Mouse (Mus musculus) Patski (cell line): ENCODE measurements around the gene Zdhhc18. TPM values are rescaled to one million over a fixed set of nuclear protein-coding genes. Genes with fewer than 3 reads are reported as not detected.

Experiments used
- ATAC-seq: fragments of 100-300 bp; one replicate; pipeline ENCODE4 v1.8.0; 2021
- CTCF ChIA-PET: fragments of 350-600 bp; sonication (Branson Sonifier 250); formaldehyde crosslinking; loops from one replicate; lab custom pipeline; 2022; ENCODE audit warnings: inconsistent platforms; lab: Charles Lee
- POLR2A ChIA-PET: fragments of 350-600 bp; sonication (Branson Sonifier 250); formaldehyde crosslinking; loops from one replicate; lab custom pipeline; 2022; ENCODE audit warnings: antibody characterized with exemption, inconsistent platforms; lab: Charles Lee
- DNase-seq: peaks from one replicate; pipeline ENCODE4 v3.0.0-alpha.2; 2011; ENCODE audit warnings: low read depth, low spot score
- H3K27me3 ChIP-seq: fragments of 371-371 bp; one replicate; pipeline ENCODE4 v1.5.1; 2021
- CTCF ChIP-seq: fragments of 100-300 bp; IDR thresholded peaks from one replicate; pipeline ENCODE4 v1.5.1; 2021
- in situ Hi-C: fragments of 300-500 bp; cut with MboI; formaldehyde crosslinking; loops from 3 replicates; pipeline ENCODE4 v1.11.1; 2018; ENCODE audit warnings: low pct_unique_long_range_greater_than_20kb, mixed read lengths
- polyA plus RNA-seq: library from polyadenylated mRNA; unstranded; gene quantifications from one replicate; pipeline ENCODE4 v1.2.3, GENCODE M21; 2021

Zdhhc18 gene
- 48.3 TPM for polyA plus RNA-seq

GRCm38 (mm10) chr4:133649989-133650699 is at the start of gene Zdhhc18:
TSS of gene Zdhhc18 (minus strand) at chr4:133650154.
- ATAC-seq: peak; percentile 54
- DNase-seq: no peak
- H3K27me3 ChIP-seq: no peaks in the 10 kb centered on the region
- CTCF ChIA-PET: interaction anchor here (0.9 to 3.3 kb wide), 14 partner anchors 9 to 119 kb away, joined by 3 to 30 read pairs (median 6); no protein-coding TSS in a partner anchor
- peak; percentile 59 for TF ChIP-seq CTCF
- in situ Hi-C loops: no loop called here
- POLR2A ChIA-PET: interaction anchor here (0.6 to 1.0 kb wide), 2 partner anchors 58 to 67 kb away, joined by 3 to 4 read pairs; no protein-coding TSS in a partner anchor

- ChIA-PET CTCF (interaction anchor here (1.1 kb wide), 1 partner anchor 30 kb away, joined by 4 read pairs; no protein-coding TSS in a partner anchor), POLR2A (interaction anchor here (0.5 kb wide), 1 partner anchor 236 kb away, joined by 3 read pairs; no protein-coding TSS in a partner anchor)
- ATAC-seq (no peak), DNase-seq (no peak)
- in situ Hi-C loops: no loop called here
- TF ChIP-seq CTCF: no peak
- H3K27me3 ChIP-seq: no peaks in the 10 kb centered on the region
These were observed 45.4 kb upstream of the Zdhhc18 start for GRCm38 (mm10) chr4:133695363-133695762.

- CTCF ChIA-PET: interaction anchor here (2.4 kb wide), 1 partner anchor 25 kb away, joined by 5 read pairs; no protein-coding TSS in a partner anchor
- in situ Hi-C loops: no loop called here
- POLR2A ChIA-PET: interaction anchor here (0.7 kb wide), 1 partner anchor 14 kb away, joined by 3 read pairs; no protein-coding TSS in a partner anchor
- DNase-seq (no peak), ATAC-seq (no peak)
- no peak for TF ChIP-seq CTCF
- no peaks in the 10 kb centered on the region for H3K27me3 ChIP-seq
These were observed 40.3 kb upstream of the Zdhhc18 start for GRCm38 (mm10) chr4:133690252-133690651.

- DNase-seq (no peak), ATAC-seq (peak; percentile 78)
- POLR2A ChIA-PET: interaction anchor here (0.8 kb wide), 1 partner anchor 66 kb away, joined by 3 read pairs; no protein-coding TSS in a partner anchor
- in situ Hi-C loops: no loop called here
- TF ChIP-seq CTCF: no peak
- no peaks in the 10 kb centered on the region for H3K27me3 ChIP-seq
- CTCF ChIA-PET: interaction anchor here (1.0 to 1.5 kb wide), 2 partner anchors 9 to 13 kb away, joined by 3 to 5 read pairs; no protein-coding TSS in a partner anchor
These were observed 38.6 kb upstream of the Zdhhc18 start for GRCm38 (mm10) chr4:133688417-133689067.

GRCm38 (mm10) chr4:133687126-133687525 is 37.2 kb upstream of the Zdhhc18 start:
- ATAC-seq (no peak), DNase-seq (no peak)
- in situ Hi-C loops: no loop called here
- no peak for TF ChIP-seq CTCF
- H3K27me3 ChIP-seq: no peaks in the 10 kb centered on the region
- ChIA-PET CTCF (interaction anchor here (1.4 kb wide), 1 partner anchor 15 kb away, joined by 4 read pairs; no protein-coding TSS in a partner anchor), POLR2A (interaction anchor here (1.3 kb wide), 1 partner anchor 14 kb away, joined by 12 read pairs; the partner anchor contains the start of gene Pigv)

GRCm38 (mm10) chr4:133686512-133686911 is 36.6 kb upstream of the Zdhhc18 start:
- DNase-seq (no peak), ATAC-seq (no peak)
- H3K27me3 ChIP-seq: no peaks in the 10 kb centered on the region
- ChIA-PET CTCF (no interaction called here), POLR2A (interaction anchor here (1.3 kb wide), 1 partner anchor 14 kb away, joined by 12 read pairs; the partner anchor contains the start of gene Pigv)
- no peak for TF ChIP-seq CTCF
- in situ Hi-C loops: no loop called here

GRCm38 (mm10) chr4:133680206-133680786 is 30.3 kb upstream of the Zdhhc18 start:
- DNase-seq (no peak), ATAC-seq (no peak)
- CTCF ChIA-PET: interaction anchor here (1.1 to 1.2 kb wide), 2 partner anchors 8 to 17 kb away, joined by 3 to 5 read pairs; no protein-coding TSS in a partner anchor
- TF ChIP-seq CTCF: no peak
- POLR2A ChIA-PET: no interaction called here
- no peaks in the 10 kb centered on the region for H3K27me3 ChIP-seq
- in situ Hi-C loops: no loop called here

GRCm38 (mm10) chr4:133679629-133680028 is 29.7 kb upstream of the Zdhhc18 start:
- POLR2A ChIA-PET: interaction anchor here (0.7 kb wide), 1 partner anchor 20 kb away, joined by 3 read pairs; no protein-coding TSS in a partner anchor
- TF ChIP-seq CTCF: no peak
- in situ Hi-C loops: no loop called here
- DNase-seq (no peak), ATAC-seq (no peak)
- H3K27me3 ChIP-seq: no peaks in the 10 kb centered on the region
- CTCF ChIA-PET: interaction anchor here (1.1 to 1.2 kb wide), 2 partner anchors 8 to 18 kb away, joined by 3 to 5 read pairs; no protein-coding TSS in a partner anchor

- ChIA-PET CTCF (interaction anchor here (0.6 to 1.1 kb wide), 2 partner anchors 39 to 89 kb away, joined by 3 read pairs; no protein-coding TSS in a partner anchor), POLR2A (interaction anchor here (0.6 kb wide), 1 partner anchor 19 kb away, joined by 4 read pairs; no protein-coding TSS in a partner anchor)
- no peak for TF ChIP-seq CTCF
- in situ Hi-C loops: no loop called here
- DNase-seq: no peak
- ATAC-seq: no peak
- no peaks in the 10 kb centered on the region for H3K27me3 ChIP-seq
These were observed 27.3 kb upstream of the Zdhhc18 start for GRCm38 (mm10) chr4:133677266-133677665.
